Mouse (Mus musculus) heart, postnatal 0 days (tissue): Measurements from ENCODE around the gene Stab2.

ENCODE experiments used
- CTCF ChIP-seq: IDR thresholded peaks from 2 replicates; pipeline ENCODE4 v1.5.1; 2016; ENCODE audit warnings: antibody characterized with exemption, control low read depth, low read depth
- EP300 ChIP-seq: IDR thresholded peaks from 2 replicates; pipeline ENCODE4 v1.6.1; 2016; ENCODE audit warnings: antibody characterized with exemption, low read depth

GRCm38 (mm10) chr10:86961542-86962466 lies 46.0 kb downstream of the Stab2 start:
- TF ChIP-seq CTCF (no peak), EP300 (no peak)
